Mouse (Mus musculus) cerebellum, postnatal 36 days (tissue): Measurements from ENCODE around the gene Ccdc42.
A peak's percentile ranks its signal among the peaks of the same experiment; 100 is the strongest.

Source experiments
- DNase-seq, 2 experiments: peaks; one replicate each; pipeline ENCODE4 v3.0.0; 2021 to 2022; ENCODE audit warnings: mixed read lengths in 2 of 2

Gene Ccdc42

DNA sequence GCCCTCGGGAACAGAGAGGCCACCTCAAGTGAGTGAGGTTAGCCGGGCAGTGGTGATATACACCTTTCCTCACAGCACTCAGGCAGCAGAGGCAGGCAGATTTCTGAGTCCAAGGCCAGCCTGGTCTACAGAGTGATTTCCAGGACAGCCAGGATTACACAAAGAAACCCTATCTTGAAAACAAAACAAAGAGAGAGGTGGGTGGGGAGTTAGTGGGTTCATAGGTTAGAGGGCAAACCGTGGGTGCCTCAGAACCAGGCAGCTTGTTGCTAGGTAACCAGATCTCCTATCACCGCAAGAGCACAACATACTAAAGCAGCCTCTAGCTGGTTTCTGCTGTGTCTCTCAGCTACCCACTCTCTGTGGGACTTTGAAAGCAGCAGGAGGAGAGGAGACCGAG is at the start of gene Ccdc42:
Gene Ccdc42 (plus strand): TSS at position 301 of the 400 bp plus-strand sequence.
- no peak for DNase-seq

DNA sequence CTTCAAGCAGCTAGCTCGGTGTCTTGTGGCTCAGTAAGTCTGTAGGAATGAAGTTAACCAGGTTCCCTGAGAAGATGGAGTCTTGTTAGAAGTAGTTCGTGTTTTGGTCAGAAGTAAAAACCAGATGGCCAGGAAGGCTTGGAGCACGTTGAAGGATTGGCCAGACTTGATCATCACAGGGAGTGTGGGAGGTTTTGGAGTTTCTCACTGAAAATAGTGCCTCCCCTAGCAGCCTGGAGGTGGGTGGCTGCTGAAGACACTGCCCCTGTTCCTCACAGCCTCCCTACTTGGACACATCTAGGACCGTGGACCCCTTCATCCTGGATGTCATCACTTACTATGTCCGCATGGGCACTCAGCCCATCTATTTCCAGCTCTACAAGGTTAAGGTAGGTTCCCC is 47.2 kb upstream of the Ccdc42 start:
- DNase-seq, result no peak

DNA sequence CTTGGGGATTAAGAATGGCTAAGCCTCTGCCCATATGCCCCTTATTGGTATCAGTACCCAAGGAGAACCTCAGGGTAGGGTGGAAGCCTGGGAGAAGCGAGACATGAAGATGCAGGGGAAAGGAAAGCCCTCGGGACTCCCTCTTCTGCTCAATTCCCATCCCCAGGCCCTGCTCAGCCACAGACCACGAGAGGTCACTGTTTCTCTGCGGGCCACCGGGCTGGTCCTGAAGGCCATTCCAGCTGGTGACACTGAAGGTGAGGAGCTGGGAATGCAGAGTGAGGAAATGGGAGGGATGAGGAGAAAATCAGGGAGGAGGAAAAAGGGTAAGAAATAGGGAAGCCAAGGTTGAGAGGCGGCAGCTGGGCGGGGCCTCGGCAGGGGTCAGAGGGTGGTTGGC is 42.3 kb upstream of the Ccdc42 start:
- peak; percentile 24 to 43 for DNase-seq

DNA sequence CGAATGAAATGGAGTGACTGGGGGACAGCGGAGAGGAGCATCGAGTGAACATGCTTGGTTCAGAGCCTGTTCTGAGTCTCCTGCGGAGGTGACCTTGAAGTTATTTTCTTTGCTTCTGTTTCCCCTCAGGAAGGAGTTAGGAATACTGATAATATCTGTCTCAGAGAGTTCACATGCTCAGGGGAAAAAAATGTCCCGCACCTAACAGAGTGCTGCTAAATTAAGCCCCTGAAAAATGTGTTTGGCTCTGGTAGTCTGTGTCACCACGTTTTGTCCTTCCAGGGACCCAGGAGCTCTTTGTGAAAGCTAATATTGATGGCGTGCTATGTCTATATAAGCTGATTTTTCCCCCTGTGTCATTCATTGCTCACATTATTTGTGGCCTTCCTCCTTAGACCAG is 41.6 kb upstream of the Ccdc42 start:
- no peak for DNase-seq

DNA sequence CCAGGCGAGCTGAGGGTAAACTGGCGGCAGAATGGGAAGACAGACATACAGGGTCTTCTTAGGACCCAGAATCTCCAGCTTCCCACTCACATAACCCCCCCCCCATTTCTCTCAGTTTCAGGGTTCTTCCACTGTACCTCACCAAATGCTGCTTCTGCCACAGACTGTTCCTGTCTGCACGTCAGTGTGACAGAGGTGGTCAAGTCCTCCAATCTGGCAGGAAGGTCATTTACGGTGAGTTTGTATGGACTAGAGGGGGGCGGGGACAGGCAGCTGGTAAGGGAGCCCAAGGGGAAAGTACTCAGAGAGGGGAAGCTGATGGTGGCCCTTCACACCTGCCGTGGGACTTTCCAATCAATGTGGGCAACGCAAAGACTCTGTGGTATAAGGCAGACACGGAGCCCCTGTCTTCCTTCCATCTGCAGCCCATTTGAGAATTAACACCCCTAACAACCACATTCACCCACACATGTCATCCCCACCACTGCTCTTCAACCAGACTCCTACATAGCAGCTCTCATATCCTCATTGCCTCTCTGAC is 41.1 kb upstream of the Ccdc42 start:
- no peak for DNase-seq

DNA sequence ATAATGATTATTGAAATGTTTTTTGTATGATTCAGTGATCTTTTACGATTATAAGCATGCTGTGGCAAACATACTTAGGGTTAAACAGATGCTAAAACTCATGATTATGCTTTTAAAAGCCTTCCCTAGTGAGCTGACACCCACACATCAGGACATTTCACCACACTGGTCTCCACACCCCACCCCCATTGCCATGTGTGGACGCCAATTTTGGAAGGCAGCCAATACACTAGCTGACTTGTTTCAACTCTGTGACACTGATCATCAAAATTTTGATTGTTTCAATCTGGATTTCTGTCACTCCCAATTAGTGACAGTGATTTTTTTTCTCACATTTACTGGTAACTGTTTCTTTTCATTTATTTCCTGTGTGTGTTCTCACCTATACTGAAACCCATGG is 39.3 kb upstream of the Ccdc42 start:
- no peak for DNase-seq

DNA sequence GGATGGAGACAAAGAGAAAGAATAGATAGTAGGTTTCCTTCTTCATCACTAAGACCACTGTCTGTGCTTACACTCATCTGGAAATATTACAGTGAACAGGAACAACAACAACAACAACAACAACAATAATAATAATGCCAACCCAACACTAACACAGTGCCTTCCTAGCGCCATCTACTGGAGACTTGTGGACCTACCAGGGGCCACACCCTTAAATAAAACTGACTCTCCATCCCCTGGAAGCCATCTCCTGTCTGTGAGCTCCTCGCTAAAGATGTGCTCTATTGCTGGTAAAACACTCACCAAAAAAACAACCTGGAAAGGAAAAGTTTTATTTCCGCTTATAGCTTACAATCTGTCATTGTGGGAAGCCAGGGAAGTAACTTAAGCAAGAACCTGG is 37.2 kb upstream of the Ccdc42 start:
- no peak for DNase-seq

DNA sequence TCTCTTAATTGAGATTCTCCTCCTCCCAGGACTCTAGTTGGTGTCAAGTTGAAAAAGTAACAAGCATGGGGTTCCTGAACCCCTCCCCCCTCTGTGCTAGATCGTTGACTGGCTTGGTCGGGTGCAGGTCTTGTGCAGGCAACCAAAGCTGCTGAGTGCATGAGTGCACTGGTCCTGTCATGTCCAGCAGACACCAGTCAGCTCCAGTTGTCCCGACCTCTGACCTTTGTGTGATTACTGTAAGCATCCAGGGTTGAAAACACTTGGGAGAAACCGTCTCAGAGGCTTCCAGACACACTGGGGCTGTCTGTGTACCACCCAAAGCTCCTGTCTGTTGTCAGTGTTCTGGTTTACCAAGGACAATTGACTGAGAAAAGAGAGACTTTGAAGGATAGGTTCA is 36.5 kb upstream of the Ccdc42 start:
- no peak for DNase-seq

DNA sequence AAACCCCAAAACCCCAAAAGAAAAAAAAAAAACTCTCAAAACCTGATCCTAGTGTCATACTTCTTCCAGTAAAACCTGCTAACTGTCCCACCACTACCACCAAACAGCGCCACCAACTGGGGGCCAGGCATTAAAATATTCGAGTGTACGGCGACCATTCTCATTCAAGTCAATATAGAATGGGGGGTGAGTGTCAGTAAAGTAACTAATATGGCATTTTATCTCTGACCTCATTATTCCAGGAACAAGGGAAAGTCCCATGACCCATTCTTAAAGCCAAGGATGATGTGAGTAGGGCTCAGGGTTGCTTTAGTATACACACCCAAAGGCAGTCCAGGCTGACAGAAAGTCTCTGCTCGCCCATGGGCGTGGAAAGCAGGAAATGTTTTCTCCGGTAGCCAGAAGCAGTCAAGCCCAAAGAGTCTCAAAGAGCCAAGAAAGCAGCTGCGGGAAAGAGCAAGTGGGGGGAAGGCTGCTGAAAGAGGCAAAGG is 32.8 kb upstream of the Ccdc42 start:
- DNase-seq, result peak in 1 of 2 experiments; percentile 30

DNA sequence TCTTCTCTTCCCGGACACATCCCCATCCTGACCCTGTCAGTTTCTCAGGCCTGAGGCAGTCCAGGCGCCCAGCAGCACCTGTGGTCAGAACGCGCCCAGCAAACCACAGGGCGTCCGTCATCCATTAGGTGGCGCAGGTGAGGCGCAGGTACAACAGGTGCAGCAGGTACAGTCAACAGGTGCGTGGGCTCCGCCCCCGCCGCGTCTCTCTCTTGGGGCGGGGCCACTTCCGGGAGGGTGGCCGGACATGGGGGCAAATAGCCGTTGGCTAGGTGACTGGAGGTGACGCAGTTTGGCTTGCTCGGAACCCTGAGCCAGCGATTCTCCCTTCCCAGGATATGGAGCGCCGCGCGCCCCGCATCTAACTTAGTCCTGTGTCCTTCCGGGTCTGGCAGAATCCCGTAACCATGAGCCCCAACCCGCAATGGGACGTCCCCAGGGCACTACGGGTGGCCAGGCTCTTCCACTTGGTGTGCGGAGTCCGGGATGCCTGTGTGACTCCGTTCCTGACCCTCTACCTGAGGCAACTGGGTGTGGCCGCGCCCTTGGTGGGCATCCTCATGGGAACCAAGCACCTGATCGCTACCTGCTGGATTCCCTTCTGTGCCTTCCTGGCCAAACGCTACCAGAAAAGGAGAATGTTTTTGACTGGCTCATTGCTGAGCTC is 30.8 kb upstream of the Ccdc42 start, which contains the start of gene Mfsd6l:
Gene Mfsd6l (plus strand): TSS at position 269 of the 667 bp plus-strand sequence.
- DNase-seq, result peak; percentile 55 to 60

DNA sequence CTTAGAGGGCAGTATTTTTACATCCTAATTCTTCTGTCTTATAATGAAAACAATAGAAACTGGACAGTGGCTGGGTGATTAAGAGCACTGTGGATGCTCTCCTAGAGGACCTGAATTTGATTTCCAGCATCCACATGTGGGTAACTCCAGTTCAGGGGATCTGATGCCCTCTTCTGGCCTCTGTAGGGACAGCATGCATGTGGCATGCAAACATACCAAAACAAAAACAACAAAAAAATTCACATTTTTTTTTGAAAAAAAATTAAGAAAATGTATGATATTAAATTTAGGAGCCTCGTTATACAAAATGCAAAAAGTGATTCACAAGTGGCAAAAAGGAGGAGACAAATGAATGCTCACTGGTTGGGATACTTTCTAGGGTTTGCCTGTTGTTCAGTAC is 27.3 kb upstream of the Ccdc42 start:
- DNase-seq, result no peak

DNA sequence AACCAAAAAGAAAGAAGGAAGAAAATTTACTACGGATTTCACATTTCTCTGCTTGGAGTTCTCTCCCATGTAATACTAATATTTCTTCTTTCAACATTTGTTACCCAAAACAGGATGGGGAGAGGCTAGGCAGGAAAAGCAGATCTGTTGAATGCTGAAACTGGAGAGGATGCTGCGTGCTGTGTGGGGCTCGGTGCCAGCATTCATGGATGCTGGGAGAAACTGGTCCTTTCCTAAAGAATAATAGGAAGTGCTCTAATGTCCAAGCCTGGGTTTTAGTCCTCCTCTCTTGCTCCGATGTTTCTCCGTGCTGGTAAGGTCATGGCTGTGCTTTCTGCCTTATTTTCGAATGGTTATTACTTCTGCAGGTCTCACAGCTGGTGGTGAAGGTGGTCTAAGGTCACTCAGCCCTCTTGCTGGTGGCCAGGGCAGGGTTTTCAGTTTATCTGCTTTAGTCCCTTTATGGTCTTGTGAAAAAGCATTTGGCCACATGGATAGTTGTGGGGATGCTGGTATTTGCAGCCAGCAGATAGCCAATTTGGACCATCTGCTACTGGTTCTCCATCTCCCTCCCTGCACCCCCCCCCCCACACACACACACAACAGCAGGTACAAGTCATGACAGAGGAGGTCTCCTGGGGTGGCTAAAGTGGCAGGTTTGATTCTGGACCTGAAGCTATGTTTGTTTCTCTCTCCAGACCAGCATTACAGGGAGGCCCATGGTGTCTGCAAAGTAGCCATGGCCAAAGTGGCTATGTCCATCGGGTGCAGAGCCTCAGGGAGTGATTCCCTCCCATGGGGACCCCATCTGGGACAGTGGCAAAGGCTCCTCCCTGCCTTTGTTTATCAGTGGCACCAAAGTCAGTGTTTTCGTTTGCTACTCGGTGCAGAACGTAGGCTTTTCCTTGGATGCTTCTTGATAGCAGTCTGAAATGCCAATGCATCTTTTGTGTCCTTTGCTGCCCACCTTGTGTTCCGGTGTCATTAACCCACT is 24.6 kb upstream of the Ccdc42 start:
- DNase-seq, result peak; percentile 58 to 69

DNA sequence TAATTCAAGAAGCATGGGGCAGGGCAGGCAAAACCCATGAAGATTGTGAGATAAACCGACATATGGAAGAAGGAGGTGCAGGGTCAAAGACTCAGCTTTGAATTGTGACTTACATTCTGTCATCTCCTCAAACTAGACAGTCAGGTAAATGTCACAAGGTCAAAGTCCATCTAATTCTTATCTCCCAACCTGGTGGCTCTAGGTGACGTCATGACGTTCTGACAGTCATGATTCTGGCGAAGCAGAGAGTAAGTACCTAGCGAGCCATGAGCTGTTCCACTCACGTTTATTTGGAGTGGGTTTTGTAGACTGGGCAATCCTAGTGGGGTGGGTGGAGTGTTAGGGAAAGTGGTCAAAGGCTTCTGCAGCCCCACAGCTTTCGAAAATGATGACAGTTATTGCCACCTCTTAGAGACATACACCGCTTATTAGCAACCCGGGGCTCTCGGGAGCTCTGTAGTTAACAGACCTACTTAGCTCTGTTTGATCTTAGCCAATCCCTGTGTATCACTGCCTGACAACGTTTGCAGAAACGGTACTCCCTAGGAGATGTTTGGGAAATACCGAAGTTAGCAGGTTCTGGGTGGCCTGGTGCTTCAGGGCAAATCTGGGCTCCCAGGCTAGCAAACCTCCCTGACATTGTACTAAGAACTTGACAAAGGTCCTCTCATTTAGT is 22.3 kb upstream of the Ccdc42 start:
- DNase-seq, result no peak

DNA sequence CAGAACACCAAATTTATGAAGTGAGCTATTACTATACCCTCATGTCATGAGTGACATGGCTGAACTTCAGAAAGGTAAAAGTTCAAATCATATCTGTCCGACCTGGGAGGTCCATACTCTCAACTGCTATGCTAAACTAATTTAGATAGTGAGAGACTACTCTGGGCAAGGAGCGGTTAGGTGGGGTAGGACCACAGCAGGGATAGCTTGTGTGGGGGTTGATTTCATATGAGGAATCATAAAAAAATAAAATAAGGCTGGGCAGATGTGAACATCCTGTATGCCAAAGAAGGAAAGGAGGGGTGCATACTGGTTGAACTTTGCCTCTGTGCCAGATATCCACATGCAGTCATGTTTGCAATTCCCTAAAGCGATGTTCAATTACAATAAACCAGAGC is 21.8 kb upstream of the Ccdc42 start:
- DNase-seq, result no peak

DNA sequence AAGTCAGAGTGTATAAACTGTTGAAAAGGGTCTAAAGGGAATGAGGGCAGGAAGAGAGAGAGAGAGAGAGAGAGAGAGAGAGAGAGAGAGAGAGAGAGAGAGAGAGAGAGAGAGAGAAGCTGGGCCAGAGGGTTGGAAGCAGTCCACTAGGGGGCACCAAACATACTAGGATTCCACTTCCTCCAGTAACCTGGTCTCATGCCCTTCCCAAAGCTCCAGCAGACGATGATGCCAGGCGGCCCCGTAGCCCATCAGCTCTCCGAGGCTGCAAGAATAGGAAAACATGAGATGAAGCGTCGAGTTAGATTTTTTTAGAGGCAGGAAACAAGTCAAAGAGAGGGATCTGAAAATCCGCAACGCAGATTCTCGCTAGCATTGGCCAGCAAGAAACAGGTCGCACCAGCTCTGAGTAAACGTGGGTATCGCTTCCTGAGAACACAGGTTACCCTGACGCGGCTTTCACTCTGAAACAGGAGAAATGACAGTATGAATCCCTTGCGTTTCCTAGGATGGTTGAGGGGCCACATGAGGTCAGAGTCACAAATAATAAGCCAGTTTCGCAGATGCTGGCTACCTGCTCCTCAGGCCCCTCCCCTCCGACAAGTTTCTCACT is 20.3 kb upstream of the Ccdc42 start:
- DNase-seq, result peak; percentile 83 to 88

DNA sequence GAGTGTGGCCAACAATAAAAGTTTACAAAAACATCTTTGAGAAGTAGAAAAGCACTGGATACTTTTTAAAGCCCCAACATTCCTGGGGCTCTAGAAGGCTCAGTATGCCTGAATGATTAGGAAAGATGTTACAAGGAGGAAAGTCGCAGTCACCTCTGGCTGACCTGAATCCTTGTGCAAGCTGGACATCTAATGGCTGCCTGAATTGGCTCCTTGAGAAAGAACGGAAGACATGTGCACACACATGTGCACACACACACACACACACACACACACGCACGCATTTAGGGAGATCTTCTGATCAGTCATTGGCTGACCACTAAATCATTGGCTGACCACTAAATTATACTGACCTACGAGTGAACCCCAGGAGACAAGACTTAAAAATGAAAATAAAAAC is 16.0 kb upstream of the Ccdc42 start:
- DNase-seq, result no peak

DNA sequence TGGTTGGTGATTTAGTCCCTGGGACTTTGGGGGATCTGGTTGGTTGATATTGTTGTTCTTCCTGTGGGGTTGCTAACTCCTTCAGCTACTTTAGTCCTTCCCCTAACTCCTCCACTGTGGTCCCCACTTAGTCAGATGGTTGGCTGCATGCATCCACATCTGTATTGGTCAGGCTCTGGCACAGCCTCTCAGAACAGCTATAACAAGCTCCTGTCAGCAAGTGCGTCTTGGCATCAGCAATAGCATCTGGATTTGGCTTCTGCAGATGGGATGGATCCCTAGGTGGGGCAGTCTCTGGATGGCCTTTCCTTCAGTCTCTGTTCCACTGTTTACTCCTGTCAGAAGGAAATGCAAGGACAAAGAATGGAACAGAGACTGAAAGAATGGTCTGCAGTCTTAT is 9.7 kb upstream of the Ccdc42 start:
- no peak for DNase-seq

DNA sequence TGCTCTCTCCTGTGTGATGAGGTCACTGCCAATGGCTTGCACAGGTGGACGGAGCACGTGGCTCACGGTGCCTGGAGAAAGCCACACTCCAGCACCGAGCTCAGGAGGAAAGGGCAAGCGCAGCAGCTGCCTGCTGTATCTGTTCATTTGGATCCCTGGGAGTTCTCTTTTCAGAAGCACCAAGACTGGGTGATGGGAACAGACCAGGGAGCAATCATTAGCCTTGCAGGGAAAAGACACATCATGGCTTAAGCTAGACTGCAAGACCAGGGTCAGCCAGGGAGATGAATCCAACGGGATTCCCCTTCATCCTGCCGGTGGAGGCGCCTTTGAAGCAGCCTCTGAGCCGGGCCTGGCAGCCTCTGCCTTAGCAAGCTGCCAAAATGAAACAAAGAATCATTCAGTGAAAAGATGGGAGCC is 7.3 kb upstream of the Ccdc42 start:
- peak; percentile 60 to 63 for DNase-seq

DNA sequence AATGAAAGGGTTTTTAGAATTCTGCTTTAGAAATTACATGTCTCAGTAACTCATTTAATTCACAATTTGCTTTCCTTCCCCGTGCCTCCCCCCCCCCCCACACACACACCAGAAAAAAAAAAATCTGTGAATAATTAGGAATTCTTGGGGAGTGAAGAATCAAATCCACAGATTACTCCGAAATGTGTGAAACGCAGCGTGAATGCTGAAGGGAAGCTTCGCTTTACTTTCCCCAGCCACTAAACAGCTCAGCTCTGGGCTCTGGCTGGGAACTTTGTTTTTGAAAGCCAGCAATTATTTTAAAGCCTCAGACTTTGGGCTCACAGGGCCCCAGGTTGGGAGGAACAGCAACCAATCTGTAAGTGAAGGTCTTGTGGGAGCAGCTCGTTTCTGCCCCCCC is 6.3 kb upstream of the Ccdc42 start:
- no peak for DNase-seq

DNA sequence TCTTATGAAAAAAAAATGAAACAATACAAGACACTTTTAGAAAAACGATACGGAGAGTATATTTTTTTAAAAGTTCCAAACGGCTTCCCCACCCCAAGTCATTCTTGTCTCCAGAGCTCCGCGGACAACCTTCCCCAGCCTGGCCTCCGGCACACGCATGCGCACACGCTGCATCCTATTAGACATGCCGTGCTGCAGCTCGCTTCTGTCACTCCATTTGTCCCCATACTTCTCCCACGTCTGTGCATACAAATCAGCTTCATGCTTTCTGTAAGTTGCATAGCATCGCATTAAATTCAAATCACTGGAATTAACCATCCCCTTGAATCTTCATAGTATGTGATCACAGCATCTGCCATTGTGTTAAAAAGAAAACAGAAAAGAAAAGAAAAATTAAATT is 3.6 kb upstream of the Ccdc42 start:
- DNase-seq, result peak; percentile 36 to 55

DNA sequence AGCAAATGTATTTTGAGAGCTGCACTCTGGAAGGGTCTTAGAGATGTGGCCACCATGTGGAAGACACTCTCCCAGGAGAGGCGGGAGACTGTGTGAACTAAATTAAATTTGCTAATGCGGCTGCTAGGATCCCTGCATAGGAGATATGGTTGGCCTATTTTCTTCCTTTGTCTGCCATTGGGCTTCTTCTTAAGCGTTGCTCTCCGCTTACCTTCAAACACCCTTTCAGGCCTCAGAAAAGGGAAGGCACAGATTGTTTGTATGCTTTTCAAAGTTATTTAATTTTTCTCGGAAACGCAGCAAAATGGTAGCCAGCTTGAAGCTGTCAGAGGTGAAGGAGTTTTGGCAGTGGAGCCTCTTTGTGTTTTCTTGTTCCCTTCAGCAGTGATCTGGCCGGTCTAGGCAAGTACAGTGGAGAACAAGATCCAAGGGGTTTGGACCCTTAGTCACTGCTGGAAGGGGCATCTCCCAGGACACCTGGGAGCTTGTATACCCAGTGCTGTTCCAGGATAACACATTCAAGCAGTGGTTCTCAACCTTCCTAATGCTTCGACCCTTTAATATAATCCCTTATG is 2.8 kb upstream of the Ccdc42 start:
- DNase-seq, result no peak

DNA sequence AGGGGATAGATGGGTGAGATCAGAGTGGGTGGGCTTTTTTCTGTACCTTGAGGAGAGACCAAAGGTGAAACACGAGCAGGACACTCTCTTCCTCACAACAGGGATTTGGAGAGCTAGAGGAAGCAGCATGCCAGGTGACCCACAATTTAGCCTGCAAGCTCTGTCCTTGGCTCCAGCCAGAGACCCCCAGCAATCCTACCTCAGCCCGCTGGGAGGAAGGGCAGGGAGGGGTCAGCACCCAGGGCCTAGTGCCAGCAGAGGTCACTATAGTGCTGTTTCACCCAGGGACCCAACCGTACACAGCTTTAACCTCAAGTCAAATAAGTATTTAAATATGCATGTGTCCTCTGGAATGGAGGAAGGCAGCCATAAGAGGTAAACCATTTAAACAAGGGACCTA is 931 bp upstream of the Ccdc42 start:
- no peak for DNase-seq
